Mouse (Mus musculus): Measurements from ENCODE around the gene Gm20388.

Gm20388 gene

GRCm38 (mm10) chr8:124044931-124045330 is 4134.3 kb downstream of the Gm20388 start:
- no peak for DNase-seq (ENCODE audit: low spot score in 2 of 2)

- no peak for DNase-seq (ENCODE audit: low spot score in 2 of 2)
These were observed 4135.2 kb downstream of the Gm20388 start for GRCm38 (mm10) chr8:124045856-124046255.

- peak in 1 of 2 experiments; percentile 74 for DNase-seq (ENCODE audit: low spot score in 2 of 2)
These were observed 4141.5 kb downstream of the Gm20388 start for GRCm38 (mm10) chr8:124052110-124052509.

GRCm38 (mm10) chr8:124052568-124052967 is 4141.9 kb downstream of the Gm20388 start:
- no peak for DNase-seq (ENCODE audit: low spot score in 2 of 2)

GRCm38 (mm10) chr8:124056832-124057655 is 4146.4 kb downstream of the Gm20388 start:
- no peak for DNase-seq (ENCODE audit: low spot score in 2 of 2)

GRCm38 (mm10) chr8:124066325-124067058 is 4155.9 kb downstream of the Gm20388 start:
- DNase-seq (ENCODE audit: low spot score in 2 of 2), result no peak

- DNase-seq (ENCODE audit: low spot score in 2 of 2), result no peak
These were observed 4156.6 kb downstream of the Gm20388 start for GRCm38 (mm10) chr8:124067059-124067750.

- no peak for DNase-seq (ENCODE audit: low spot score in 2 of 2)
These were observed 4160.0 kb downstream of the Gm20388 start for GRCm38 (mm10) chr8:124070363-124071324.

GRCm38 (mm10) chr8:124075977-124076376 is 4165.3 kb downstream of the Gm20388 start:
- DNase-seq (ENCODE audit: low spot score in 2 of 2), result no peak

- DNase-seq (ENCODE audit: low spot score in 2 of 2), result no peak
These were observed 4165.8 kb downstream of the Gm20388 start for GRCm38 (mm10) chr8:124076416-124076815.

- DNase-seq (ENCODE audit: low spot score in 2 of 2), result no peak
These were observed 4166.7 kb downstream of the Gm20388 start for GRCm38 (mm10) chr8:124077377-124077776.

GRCm38 (mm10) chr8:124077998-124078397 is 4167.4 kb downstream of the Gm20388 start:
- DNase-seq (ENCODE audit: low spot score in 2 of 2), result peak in 1 of 2 experiments; percentile 16

GRCm38 (mm10) chr8:124078969-124079368 is 4168.3 kb downstream of the Gm20388 start:
- peak in 1 of 2 experiments; percentile 49 for DNase-seq (ENCODE audit: low spot score in 2 of 2)

- peak; percentile 14 to 38 for DNase-seq (ENCODE audit: low spot score in 2 of 2)
These were observed 4170.1 kb downstream of the Gm20388 start for GRCm38 (mm10) chr8:124080467-124081326.

GRCm38 (mm10) chr8:124082616-124083015 is 4172.0 kb downstream of the Gm20388 start:
- DNase-seq (ENCODE audit: low spot score in 2 of 2), result peak in 1 of 2 experiments; percentile 52

- DNase-seq (ENCODE audit: low spot score in 2 of 2), result no peak
These were observed 4173.0 kb downstream of the Gm20388 start for GRCm38 (mm10) chr8:124083611-124084010.

GRCm38 (mm10) chr8:124085668-124086067 is 4175.0 kb downstream of the Gm20388 start:
- DNase-seq (ENCODE audit: low spot score in 2 of 2), result no peak

GRCm38 (mm10) chr8:124088092-124088613 is 4177.5 kb downstream of the Gm20388 start:
- DNase-seq (ENCODE audit: low spot score in 2 of 2), result no peak

GRCm38 (mm10) chr8:124089016-124089415 is 4178.4 kb downstream of the Gm20388 start:
- DNase-seq (ENCODE audit: low spot score in 2 of 2), result no peak

- DNase-seq (ENCODE audit: low spot score in 2 of 2), result no peak
These were observed 4179.8 kb downstream of the Gm20388 start for GRCm38 (mm10) chr8:124090473-124090872.

Data from left cerebral cortex, adult 9 months (tissue).